Mouse (Mus musculus) bone marrow, adult 2 months (tissue): ENCODE measurements around the gene Tsc22d1. TPM values are rescaled to one million over a fixed set of nuclear protein-coding genes. Genes with fewer than 3 reads are reported as not detected.

ENCODE experiments used
- H3K27ac ChIP-seq: fragments of 200-500 bp; 2 replicates; pipeline ENCODE4 v1.5.1; 2012; ENCODE audit warnings: low read depth, mild to moderate bottlenecking, control low read depth, inconsistent platforms, low read length; ENCODE audit not compliant: control insufficient read depth, poor library complexity, insufficient read depth
- H3K4me1 ChIP-seq: fragments of 200-500 bp; 2 replicates; pipeline ENCODE4 v1.6.1; 2011; ENCODE audit warnings: low read length; ENCODE audit not compliant: control insufficient read depth, insufficient read depth
- H3K4me3 ChIP-seq: fragments of 200-500 bp; replicated peaks from 2 replicates; pipeline ENCODE3; 2011; ENCODE audit warnings: mild to moderate bottlenecking, low read depth, low read length, control low read depth; ENCODE audit not compliant: control insufficient read depth
- CTCF ChIP-seq: fragments of 200-500 bp; IDR thresholded peaks from 2 replicates; pipeline ENCODE4 v1.5.1; 2011; ENCODE audit warnings: low read length, control low read depth; ENCODE audit not compliant: control insufficient read depth, insufficient read depth
- POLR2A ChIP-seq: fragments of 200-500 bp; IDR thresholded peaks from 2 replicates; pipeline ENCODE4 v1.6.1; 2011; ENCODE audit warnings: low read depth, mild to moderate bottlenecking, control low read depth, low read length, borderline replicate concordance; ENCODE audit not compliant: control insufficient read depth
- WGBS: fragments of 180-500 bp; shearing (Covaris S2); methylation state at CpG from one replicate; pipeline ENCODE4 v1.1.7; 2018; 5-methylcytosine and 5-hydroxymethylcytosine counted together
- polyA plus RNA-seq: library from polyadenylated mRNA; stranded (reverse); fragments of >200 nt; gene quantifications from 2 replicates; pipeline ENCODE4 v1.2.4, GENCODE M21; 2011; ENCODE audit warnings: low replicate concordance; ENCODE audit not compliant: missing spikeins, insufficient read depth, insufficient read length

The Tsc22d1 gene
- polyA plus RNA-seq, 1 experiment, result 128 TPM

- H3K27ac ChIP-seq, result no peak overlapping the region
- no peak for TF ChIP-seq CTCF
- TF ChIP-seq POLR2A, result no peak
- 81% methylated on average over 9 of the region's 9 CpGs for WGBS
- H3K4me3 ChIP-seq, result no peak overlapping the region
- no peaks in the 10 kb centered on the region for H3K4me1 ChIP-seq
Measured at GRCm38 (mm10) chr14:76497187-76497586, 82.4 kb downstream of the Tsc22d1 start.

GRCm38 (mm10) chr14:76498210-76498609 is 83.4 kb downstream of the Tsc22d1 start:
- no peak for TF ChIP-seq CTCF
- no peak for TF ChIP-seq POLR2A
- 28% methylated on average over 7 of the region's 7 CpGs for WGBS
- no peak overlapping the region for H3K4me3 ChIP-seq
- no peaks in the 10 kb centered on the region for H3K4me1 ChIP-seq
- H3K27ac ChIP-seq, result no peak overlapping the region

GRCm38 (mm10) chr14:76499492-76499891 is 84.7 kb downstream of the Tsc22d1 start:
- no peak for TF ChIP-seq POLR2A
- no peak overlapping the region for H3K4me3 ChIP-seq
- H3K27ac ChIP-seq, result no peak overlapping the region
- no peaks in the 10 kb centered on the region for H3K4me1 ChIP-seq
- 91% methylated on average over 6 of the region's 6 CpGs for WGBS

GRCm38 (mm10) chr14:76500036-76500435 is 85.3 kb downstream of the Tsc22d1 start:
- Histone ChIP-seq H3K4me1 (no peaks in the 10 kb centered on the region), H3K27ac (no peak overlapping the region), H3K4me3 (no peak overlapping the region)
- 84% methylated on average over 5 of the region's 5 CpGs for WGBS
- TF ChIP-seq POLR2A, result no peak
- no peak for TF ChIP-seq CTCF

GRCm38 (mm10) chr14:76503231-76503851 is 88.6 kb downstream of the Tsc22d1 start:
- Histone ChIP-seq H3K4me3 (no peak overlapping the region), H3K4me1 (no peaks in the 10 kb centered on the region), H3K27ac (no peak overlapping the region)
- 13% methylated on average over 13 of the region's 13 CpGs for WGBS
- TF ChIP-seq POLR2A, result no peak
- no peak for TF ChIP-seq CTCF

- TF ChIP-seq CTCF (no peak), POLR2A (peak; percentile 99)
- WGBS, result under 1% methylated on average over 51 of the region's 52 CpGs
- Histone ChIP-seq H3K27ac (peak overlapping the region; percentile 69), H3K4me3 (peak overlapping the region; percentile 89), H3K4me1 (no peaks in the 10 kb centered on the region)
Measured at GRCm38 (mm10) chr14:76504121-76504737, 89.5 kb downstream of the Tsc22d1 start.

- Histone ChIP-seq H3K4me3 (peak overlapping the region; percentile 89), H3K4me1 (no peaks in the 10 kb centered on the region), H3K27ac (peak overlapping the region; percentile 76)
- TF ChIP-seq POLR2A (no peak), CTCF (no peak)
- WGBS, result under 1% methylated on average over 10 of the region's 10 CpGs
Measured at GRCm38 (mm10) chr14:76505101-76505438, 90.3 kb downstream of the Tsc22d1 start.

GRCm38 (mm10) chr14:76505439-76506220 is 90.9 kb downstream of the Tsc22d1 start:
- H3K4me3 ChIP-seq, result peak overlapping the region; percentile 89
- no peaks in the 10 kb centered on the region for H3K4me1 ChIP-seq
- TF ChIP-seq CTCF, result no peak
- TF ChIP-seq POLR2A, result peak; percentile 27; the same call in 1 of the 2 replicates
- WGBS, result 1% methylated on average over 31 of the region's 31 CpGs
- peak overlapping the region; percentile 76 for H3K27ac ChIP-seq
